Mouse (Mus musculus): ENCODE results near the gene Ppp1r14d. TPM values are rescaled to one million over a fixed set of nuclear protein-coding genes. Genes with fewer than 3 reads are reported as not detected.
A peak's percentile ranks its signal among the peaks of the same experiment; 100 is the strongest.

Gene Ppp1r14d
- total RNA-seq, 1 experiment from 2014 or later: not detected

DNA sequence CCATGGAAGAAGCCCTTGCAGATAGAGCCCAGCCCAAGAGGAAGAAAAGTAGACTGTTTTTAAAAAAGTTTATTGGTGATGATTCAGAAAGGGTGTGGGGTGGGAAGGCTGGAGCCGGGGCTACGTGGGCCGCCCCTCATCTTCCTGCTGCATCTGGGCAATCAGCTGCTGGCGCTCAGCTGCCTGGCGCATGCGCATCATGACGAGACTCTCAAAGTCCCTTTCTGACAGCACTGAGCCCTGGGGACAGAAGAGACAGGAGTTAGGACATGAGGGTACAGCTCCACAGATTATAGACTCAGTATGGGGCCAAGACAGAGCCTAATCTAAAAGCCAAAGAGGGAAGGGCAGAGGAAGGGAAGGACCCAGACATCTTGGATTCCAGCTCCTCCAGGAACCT is 57.3 kb downstream of the Ppp1r14d start:
- no peak for DNase-seq

DNA sequence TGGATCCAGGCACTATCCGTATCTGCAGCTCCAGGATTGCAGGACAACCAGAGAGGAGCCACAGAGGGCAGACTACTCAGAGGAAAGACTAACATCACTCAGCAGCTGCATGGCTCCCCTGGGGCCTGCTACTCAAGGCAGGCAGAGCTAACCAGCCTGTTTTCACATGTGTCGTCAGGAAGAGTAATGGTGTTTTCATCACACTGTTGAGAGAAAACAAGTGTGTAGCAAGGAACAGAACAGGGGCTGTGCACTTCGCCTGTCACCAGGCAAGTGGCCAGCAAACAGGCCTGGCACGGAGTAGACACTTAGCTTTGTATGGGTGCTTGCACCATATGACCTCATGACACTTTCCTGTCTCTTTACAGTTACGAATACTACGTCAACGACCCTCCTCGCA is 58.1 kb downstream of the Ppp1r14d start:
- DNase-seq: peak; percentile 47

GRCm38 (mm10) chr2:119170282-119170681 is 59.4 kb downstream of the Ppp1r14d start:
- no peak for DNase-seq

Other genes with a start within 250 kb of the Ppp1r14d start
- gene Ccdc32, start 200.5 kb downstream of the Ppp1r14d start, total RNA-seq (2021): 14.8 and 16.9 TPM in 2 replicates
- 4.6 and 5.7 TPM in 2 replicates for gene Rpusd2, start 195.1 kb downstream of the Ppp1r14d start, total RNA-seq (2021)
- 8.1 and 8.3 TPM in 2 replicates for gene Knl1, start 182.8 kb downstream of the Ppp1r14d start, total RNA-seq (2021)
- 7.8 and 8.7 TPM in 2 replicates for gene Rad51, start 117.1 kb downstream of the Ppp1r14d start, total RNA-seq (2021)
- gene Rmdn3, start 72.9 kb downstream of the Ppp1r14d start, total RNA-seq (2021): 71.5 and 85.1 TPM in 2 replicates
- gene Gchfr, start 62.1 kb downstream of the Ppp1r14d start, total RNA-seq (2021): 6.7 and 35.4 TPM in 2 replicates
- gene Gm14137, start 55.4 kb downstream of the Ppp1r14d start, total RNA-seq (2021): 0.23 and 0.26 TPM in 2 replicates
- 24.9 and 33.6 TPM in 2 replicates for gene Zfyve19, start 21.3 kb downstream of the Ppp1r14d start, total RNA-seq (2021)
- gene Dnajc17, start 21.1 kb downstream of the Ppp1r14d start, total RNA-seq (2021): 12.7 and 17.9 TPM in 2 replicates
- 4.7 and 4.8 TPM in 2 replicates for gene Spint1, start 7.5 kb upstream of the Ppp1r14d start, total RNA-seq (2021)
- 0.41 TPM in 1 of 2 replicates, not detected in the other for gene Rhov, start 41.4 kb upstream of the Ppp1r14d start, total RNA-seq (2021)
- gene Vps18, start 58.8 kb upstream of the Ppp1r14d start, total RNA-seq (2021): 18.1 and 18.6 TPM in 2 replicates
- gene Dll4, start 95.9 kb upstream of the Ppp1r14d start, total RNA-seq (2021): 13.7 and 14.4 TPM in 2 replicates
- 3.7 and 6.2 TPM in 2 replicates for gene Chac1, start 121.3 kb upstream of the Ppp1r14d start, total RNA-seq (2021)
- gene Ino80, start 247.8 kb upstream of the Ppp1r14d start, total RNA-seq (2021): 18.6 and 18.9 TPM in 2 replicates